Mouse (Mus musculus): Measurements from ENCODE around the gene Olfr661.

- TF ChIP-seq GATA1 (IDR thresholded peaks at IDR 0.05; ENCODE audit: borderline replicate concordance, low read length) (no peak), FLI1 (IDR thresholded peaks at IDR 0.05; ENCODE audit: low read length) (no peak)
Measured at GRCm38 (mm10) chr7:104686201-104686600, at the start of gene Olfr661.
